13 mouse cellular contexts compared by ENCODE assay signal in genomic region chr3:104350253-104350945, GRCm38 (mm10).
DNase-seq lines count a peak whose midpoint lies in the region; ATAC-seq and TF ChIP-seq lines count a peak whose summit lies in the region.
"Had no signal": no experiment of that assay in that cellular context is flagged by ENCODE, and none has a peak within 500 bp of the region (broad histone marks: within the 10 kb centered on the region; RNA-seq: fewer than 3 reads in every experiment).

No protein-coding gene starts in this region.

- H3K36me3 ChIP-seq in intestine, embryonic 15.5 days: no peaks in the 10 kb centered on the region
- H3K36me3 ChIP-seq in intestine, postnatal 0 days (ENCODE audit: control insufficient read depth, insufficient read depth): no peaks in the 10 kb centered on the region
- no peaks in the 10 kb centered on the region for H3K36me3 ChIP-seq in midbrain, embryonic 12.5 days
- no peaks in the 10 kb centered on the region for H3K36me3 ChIP-seq in midbrain, embryonic 11.5 days (ENCODE audit: control insufficient read depth, insufficient read depth, low read length)
- no peaks in the 10 kb centered on the region for H3K36me3 ChIP-seq in forebrain, embryonic 14.5 days (ENCODE audit: control insufficient read depth, insufficient read depth, low read length)
- H3K36me3 ChIP-seq in stomach, embryonic 16.5 days (ENCODE audit: control insufficient read depth, insufficient read depth, low read length): no peaks in the 10 kb centered on the region
- H3K36me3 ChIP-seq: liver, embryonic 13.5 days had no signal

- no peak for DNase-seq in midbrain, embryonic 11.5 days (ENCODE audit: low spot score, missing footprints)
- peak; percentile 34 for DNase-seq in forebrain, embryonic 14.5 days (ENCODE audit: low spot score)
- DNase-seq in cerebellum, adult 11 months: no peak
- DNase-seq: adrenal gland, adult 8-10 months; gastrocnemius, postnatal 25 days; liver, embryonic 13.5 days had no signal

- no peak overlapping the region for H3K27ac ChIP-seq in intestine, embryonic 15.5 days
- H3K27ac ChIP-seq in intestine, postnatal 0 days (ENCODE audit: low read depth, low read length): no peak overlapping the region
- 0 out of 2 replicates have a peak overlapping the region, but pooled peaks have one; percentile 60 for H3K27ac ChIP-seq in midbrain, embryonic 12.5 days (replicated peaks)
- H3K27ac ChIP-seq in midbrain, embryonic 11.5 days (ENCODE audit: low read depth, low read length): no peak overlapping the region
- no peak overlapping the region for H3K27ac ChIP-seq in forebrain, embryonic 14.5 days (ENCODE audit: low read depth, low read length)
- H3K27ac ChIP-seq in stomach, embryonic 16.5 days (ENCODE audit: low read length): peak overlapping the region; percentile 84
- H3K27ac ChIP-seq: liver, embryonic 13.5 days had no signal

- no peak overlapping the region for H3K4me2 ChIP-seq in intestine, embryonic 15.5 days (replicated peaks)
- no peak overlapping the region for H3K4me2 ChIP-seq in intestine, postnatal 0 days (replicated peaks; ENCODE audit: low read depth)
- no peak overlapping the region for H3K4me2 ChIP-seq in midbrain, embryonic 12.5 days (replicated peaks)
- no peak overlapping the region for H3K4me2 ChIP-seq in midbrain, embryonic 11.5 days
- H3K4me2 ChIP-seq in forebrain, embryonic 14.5 days (ENCODE audit: low read length): no peak overlapping the region
- H3K4me2 ChIP-seq in stomach, embryonic 16.5 days (ENCODE audit: low read depth, low read length): no peak overlapping the region
- H3K4me2 ChIP-seq: liver, embryonic 13.5 days had no signal

- WGBS in intestine, embryonic 15.5 days: 83% methylated on average over 2 of the region's 2 CpGs
- 63% methylated on average over 2 of the region's 2 CpGs for WGBS in intestine, postnatal 0 days
- WGBS in midbrain, embryonic 12.5 days: 83% methylated on average over 2 of the region's 2 CpGs
- WGBS in midbrain, embryonic 11.5 days: 87% methylated on average over 2 of the region's 2 CpGs
- 59% methylated on average over 2 of the region's 2 CpGs for WGBS in forebrain, embryonic 14.5 days
- WGBS in stomach, embryonic 16.5 days: 63% methylated on average over 2 of the region's 2 CpGs

- no peak overlapping the region for H3K4me3 ChIP-seq in intestine, embryonic 15.5 days (replicated peaks)
- no peak overlapping the region for H3K4me3 ChIP-seq in intestine, postnatal 0 days (ENCODE audit: low read depth, low read length)
- H3K4me3 ChIP-seq in midbrain, embryonic 12.5 days: no peak overlapping the region
- no peak overlapping the region for H3K4me3 ChIP-seq in midbrain, embryonic 11.5 days (ENCODE audit: low read depth, low read length)
- H3K4me3 ChIP-seq in forebrain, embryonic 14.5 days (ENCODE audit: low read depth, low read length): no peak overlapping the region
- H3K4me3 ChIP-seq in stomach, embryonic 16.5 days (replicated peaks; ENCODE audit: low read length): no peak overlapping the region
- H3K4me3 ChIP-seq: left cerebral cortex, adult 2 months; liver, embryonic 13.5 days had no signal

- peak; percentile 16; the same call in 1 of the 2 replicates for ATAC-seq in intestine, embryonic 15.5 days
- no peak for ATAC-seq in intestine, postnatal 0 days
- ATAC-seq in midbrain, embryonic 12.5 days (ENCODE audit: low FRiP score, low read depth): no peak
- no peak for ATAC-seq in midbrain, embryonic 11.5 days (ENCODE audit: low FRiP score)
- no peak for ATAC-seq in forebrain, embryonic 14.5 days
- ATAC-seq in stomach, embryonic 16.5 days (ENCODE audit: insufficient read depth, low FRiP score): peak; percentile 48; the same call in 1 of the 2 replicates
- ATAC-seq in granulocyte monocyte progenitor cell, adult 5-6 weeks (replicated peaks; ENCODE audit: poor library complexity, severe bottlenecking): no peak
- ATAC-seq: CD4-positive, CD25-positive, alpha-beta regulatory T cell, adult 4 months had no signal

- no peaks in the 10 kb centered on the region for H3K9me3 ChIP-seq in intestine, embryonic 15.5 days
- no peaks in the 10 kb centered on the region for H3K9me3 ChIP-seq in intestine, postnatal 0 days (ENCODE audit: control insufficient read depth)
- H3K9me3 ChIP-seq in midbrain, embryonic 12.5 days: no peaks in the 10 kb centered on the region
- H3K9me3 ChIP-seq in midbrain, embryonic 11.5 days (ENCODE audit: control insufficient read depth, low read length): no peaks in the 10 kb centered on the region
- no peaks in the 10 kb centered on the region for H3K9me3 ChIP-seq in forebrain, embryonic 14.5 days (replicated peaks; ENCODE audit: control insufficient read depth, low read length)
- no peaks in the 10 kb centered on the region for H3K9me3 ChIP-seq in stomach, embryonic 16.5 days (replicated peaks; ENCODE audit: control insufficient read depth, low read length)
- H3K9me3 ChIP-seq: liver, embryonic 13.5 days had no signal

- H3K27me3 ChIP-seq in intestine, embryonic 15.5 days (replicated peaks): no peaks in the 10 kb centered on the region
- H3K27me3 ChIP-seq in intestine, postnatal 0 days (replicated peaks; ENCODE audit: control insufficient read depth, insufficient read depth, low read length): no peaks in the 10 kb centered on the region
- no peaks in the 10 kb centered on the region for H3K27me3 ChIP-seq in midbrain, embryonic 12.5 days
- H3K27me3 ChIP-seq in midbrain, embryonic 11.5 days (ENCODE audit: control insufficient read depth, insufficient read depth, low read length): no peaks in the 10 kb centered on the region
- H3K27me3 ChIP-seq in forebrain, embryonic 14.5 days (replicated peaks; ENCODE audit: control insufficient read depth, insufficient read depth, low read length): no peaks in the 10 kb centered on the region
- no peaks in the 10 kb centered on the region for H3K27me3 ChIP-seq in stomach, embryonic 16.5 days (ENCODE audit: control insufficient read depth, insufficient read depth, low read length)
- H3K27me3 ChIP-seq: liver, embryonic 13.5 days had no signal

- no peak overlapping the region for H3K9ac ChIP-seq in intestine, embryonic 15.5 days
- H3K9ac ChIP-seq in intestine, postnatal 0 days (ENCODE audit: low read depth, low read length): no peak overlapping the region
- H3K9ac ChIP-seq in midbrain, embryonic 12.5 days (replicated peaks): no peak overlapping the region
- H3K9ac ChIP-seq in midbrain, embryonic 11.5 days (ENCODE audit: low read length): no peak overlapping the region
- no peak overlapping the region for H3K9ac ChIP-seq in forebrain, embryonic 14.5 days (ENCODE audit: low read length)
- no peak overlapping the region for H3K9ac ChIP-seq in stomach, embryonic 16.5 days (ENCODE audit: low read length)
- H3K9ac ChIP-seq: liver, embryonic 13.5 days had no signal

- peaks cover 7% of the 10 kb centered on the region; the same call in 1 of the 2 replicates for H3K4me1 ChIP-seq in intestine, embryonic 15.5 days (replicated peaks)
- H3K4me1 ChIP-seq in intestine, postnatal 0 days (replicated peaks; ENCODE audit: control insufficient read depth, insufficient read depth, low read length): 0 out of 2 replicates have a peak, but pooled peaks cover 4% of the 10 kb centered on the region
- peaks cover 20% of the 10 kb centered on the region; the same call in 1 of the 2 replicates for H3K4me1 ChIP-seq in midbrain, embryonic 12.5 days
- no peaks in the 10 kb centered on the region for H3K4me1 ChIP-seq in midbrain, embryonic 11.5 days (ENCODE audit: control insufficient read depth, insufficient read depth, low read length)
- H3K4me1 ChIP-seq in forebrain, embryonic 14.5 days (ENCODE audit: control insufficient read depth, insufficient read depth, low read length): peaks cover 21% of the 10 kb centered on the region
- H3K4me1 ChIP-seq in stomach, embryonic 16.5 days (ENCODE audit: control insufficient read depth, insufficient read depth, low read length): peaks cover 18% of the 10 kb centered on the region
- H3K4me1 ChIP-seq: liver, embryonic 13.5 days had no signal

- TF ChIP-seq CTCF in intestine, postnatal 0 days (IDR thresholded peaks at IDR 0.05; ENCODE audit: low read depth): no peak

Comparison
In these comparisons a context has a peak if more than half of its experiments do, and no peak if none do; other contexts are left out.
1. ATAC-seq: peak in intestine, embryonic 15.5 days (single experiment) and stomach, embryonic 16.5 days (single experiment); none in intestine, postnatal 0 days (single experiment), midbrain, embryonic 12.5 days (single experiment), midbrain, embryonic 11.5 days (single experiment), forebrain, embryonic 14.5 days (single experiment) and granulocyte monocyte progenitor cell, adult 5-6 weeks (single experiment).
2. H3K27ac ChIP-seq: peak in midbrain, embryonic 12.5 days (single experiment) and stomach, embryonic 16.5 days (single experiment); none in intestine, embryonic 15.5 days (single experiment), intestine, postnatal 0 days (single experiment), midbrain, embryonic 11.5 days (single experiment) and forebrain, embryonic 14.5 days (single experiment).